Mouse (Mus musculus) cerebellum, adult 2 months (tissue): ENCODE data around the gene Cd200.

Source experiments
- CTCF ChIP-seq: fragments of 200-500 bp; IDR thresholded peaks from 2 replicates; pipeline ENCODE4 v1.5.1; 2011; ENCODE audit warnings: low read depth, mild to moderate bottlenecking, control low read depth, low read length, moderate library complexity, borderline replicate concordance; ENCODE audit not compliant: insufficient read depth
- POLR2A ChIP-seq: fragments of 200-500 bp; IDR thresholded peaks from 2 replicates; pipeline ENCODE4 v1.6.1; 2011; ENCODE audit warnings: low read length, control low read depth, borderline replicate concordance; ENCODE audit not compliant: insufficient read depth

DNA sequence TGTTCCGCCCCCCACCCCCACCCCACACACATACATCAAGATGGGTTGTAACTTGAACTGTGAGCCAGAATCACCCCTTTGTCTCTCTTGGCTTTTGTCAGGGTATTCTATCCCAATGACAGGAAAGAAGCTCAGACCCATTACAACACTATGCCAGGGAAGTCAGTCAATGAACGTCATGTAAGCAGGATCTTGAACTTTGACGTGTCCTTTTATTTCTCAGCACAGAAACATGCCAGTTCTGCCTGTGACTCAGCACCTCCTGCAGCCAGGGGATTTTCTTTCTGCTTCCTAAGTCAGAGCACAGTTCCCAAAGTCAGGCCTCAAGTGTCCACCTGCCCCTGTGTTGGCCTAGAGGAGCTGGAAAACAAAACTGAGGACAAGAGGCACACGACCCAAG, 31.5 kb downstream of the Cd200 start:
- TF ChIP-seq POLR2A (no peak), CTCF (no peak)
